Mouse (Mus musculus) embryonic facial prominence, embryonic 13.5 days (tissue): Measurements from ENCODE around the gene Alkbh8. TPM values are rescaled to one million over a fixed set of nuclear protein-coding genes. Genes with fewer than 3 reads are reported as not detected.
A peak's percentile ranks its signal among the peaks of the same experiment; 100 is the strongest.
"Not testable (repeated sequence)": the region's sequence is repeated elsewhere in the genome, so short reads cannot be mapped to it uniquely, and the experiment has no call there.

Source experiments
- ATAC-seq: fragments of 200-750 bp; cut with Nextera tagmentation; 2 replicates; pipeline ENCODE4 v1.8.0; 2017; ENCODE audit warnings: low read depth; ENCODE audit not compliant: insufficient number of reproducible peaks, insufficient read depth, low FRiP score, low TSS enrichment
- H3K27ac ChIP-seq: fragments of 300-500 bp; sonication (generic); 2 replicates; pipeline ENCODE4 v1.5.1; 2015; ENCODE audit warnings: moderate library complexity, mild to moderate bottlenecking, inconsistent platforms
- H3K27me3 ChIP-seq: fragments of 300-500 bp; sonication (generic); 2 replicates; pipeline ENCODE4 v1.6.1; 2015; ENCODE audit warnings: mild to moderate bottlenecking, inconsistent platforms
- H3K36me3 ChIP-seq: fragments of 300-500 bp; sonication (generic); 2 replicates; pipeline ENCODE4 v1.6.1; 2015; ENCODE audit warnings: mild to moderate bottlenecking, inconsistent platforms
- H3K4me1 ChIP-seq: fragments of 300-500 bp; sonication (generic); 2 replicates; pipeline ENCODE4 v1.6.1; 2015; ENCODE audit warnings: inconsistent platforms
- H3K4me2 ChIP-seq: fragments of 300-500 bp; sonication (generic); 2 replicates; pipeline ENCODE4 v1.6.1; 2015; ENCODE audit warnings: moderate library complexity, mild to moderate bottlenecking, inconsistent platforms
- H3K4me3 ChIP-seq: fragments of 300-500 bp; sonication (generic); 2 replicates; pipeline ENCODE4 v1.5.1; 2015; ENCODE audit warnings: mild to moderate bottlenecking, inconsistent platforms
- H3K9ac ChIP-seq: fragments of 300-500 bp; sonication (generic); 2 replicates; pipeline ENCODE4 v1.6.1; 2015; ENCODE audit warnings: mild to moderate bottlenecking, inconsistent platforms
- H3K9me3 ChIP-seq: fragments of 300-500 bp; sonication (generic); 2 replicates; pipeline ENCODE4 v1.6.1; 2016; ENCODE audit warnings: inconsistent platforms
- WGBS: fragments of 180-500 bp; shearing (Covaris S2); methylation state at CpG from one replicate; pipeline ENCODE4 v1.1.7; 2015; ENCODE audit warnings: mixed read lengths; 5-methylcytosine and 5-hydroxymethylcytosine counted together
- polyA plus RNA-seq: library from polyadenylated mRNA; unstranded; fragments of >200 nt; fragmentation: Nextera tagmentation; extraction: Ambion mirVana; gene quantifications from 2 replicates; pipeline ENCODE4 v1.2.1, GENCODE M21; 2015

Alkbh8 gene
- polyA plus RNA-seq: 36.6 and 37.1 TPM in 2 replicates

GRCm38 (mm10) chr9:3334962-3335767 lies at the start of gene Alkbh8:
Gene Alkbh8, plus strand, starts transcription at chr9:3335140.
- WGBS: 3% methylated on average over 20 of the region's 20 CpGs
- Histone ChIP-seq H3K27ac (peak within 1 kb of the TSS; percentile 53), H3K4me3 (peak within 1 kb of the TSS; percentile 77), H3K36me3 (peaks cover 14% of the 10 kb centered on the region), H3K9ac (peak within 1 kb of the TSS; percentile 84), H3K9me3 (no peaks in the 10 kb centered on the region), H3K4me2 (peak within 1 kb of the TSS; percentile 62), H3K4me1 (peaks cover 4% of the 10 kb centered on the region; the same call in 1 of the 2 replicates), H3K27me3 (no peaks in the 10 kb centered on the region)
- peak; percentile 94 for ATAC-seq

DNA sequence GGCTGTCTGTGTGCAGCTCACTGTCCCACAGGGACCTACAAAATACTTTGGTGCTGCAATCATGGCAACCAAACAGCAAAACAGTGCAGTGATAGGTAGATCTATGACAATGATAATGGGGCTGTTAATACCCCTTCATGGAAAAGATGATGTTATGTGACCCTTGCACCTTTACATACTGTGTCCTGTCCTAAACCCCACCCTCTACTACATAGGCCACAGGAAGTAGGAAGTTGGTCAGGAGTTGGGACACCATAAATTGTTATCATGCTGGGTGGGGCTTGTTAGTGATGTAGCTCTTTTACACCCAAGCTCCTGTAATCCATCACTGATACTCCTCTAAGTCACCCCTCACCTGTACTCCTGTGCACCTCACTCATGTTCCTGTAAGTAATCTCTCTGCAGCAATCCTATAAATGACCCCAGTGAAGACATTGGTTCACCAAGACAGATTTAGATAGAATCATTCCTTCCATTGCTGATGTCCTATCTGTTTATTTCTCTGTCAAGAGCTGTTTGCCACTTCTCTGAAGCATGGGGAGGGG lies 25.6 kb upstream of the Alkbh8 start:
- no peaks in the 10 kb centered on the region for H3K4me1 ChIP-seq
- H3K9ac ChIP-seq: no peak overlapping the region
- H3K27me3 ChIP-seq: no peaks in the 10 kb centered on the region
- 0 out of 2 replicates have a peak, but pooled peaks have one; percentile 62 for ATAC-seq
- no peaks in the 10 kb centered on the region for H3K36me3 ChIP-seq
- H3K4me3 ChIP-seq: no peak overlapping the region
- no peaks in the 10 kb centered on the region for H3K9me3 ChIP-seq
- H3K4me2 ChIP-seq: no peak overlapping the region
- no peak overlapping the region for H3K27ac ChIP-seq

DNA sequence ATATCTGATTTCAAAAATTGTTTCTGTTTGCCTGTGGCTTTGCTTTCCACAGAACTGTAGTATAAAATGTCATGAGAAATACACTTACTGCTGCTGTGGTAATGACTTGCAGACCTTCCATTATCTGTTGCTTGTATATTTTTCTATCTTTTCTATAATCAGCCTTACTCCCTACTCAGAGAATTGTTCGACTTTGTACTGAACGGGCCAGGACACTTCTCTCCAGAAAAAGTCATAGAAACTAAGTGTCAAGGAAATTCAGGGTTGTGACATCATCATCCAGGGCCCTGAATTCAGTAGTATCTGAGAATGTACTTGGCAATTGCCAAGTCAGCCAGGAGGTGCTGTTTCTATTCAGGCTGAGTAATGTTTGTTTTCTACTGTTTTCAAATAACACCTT lies 24.9 kb upstream of the Alkbh8 start:
- H3K9ac ChIP-seq: no peak overlapping the region
- H3K36me3 ChIP-seq: no peaks in the 10 kb centered on the region
- no peak overlapping the region for H3K4me2 ChIP-seq
- WGBS: 71% methylated on average over 2 of the region's 2 CpGs
- no peaks in the 10 kb centered on the region for H3K9me3 ChIP-seq
- no peak overlapping the region for H3K4me3 ChIP-seq
- H3K27ac ChIP-seq: no peak overlapping the region
- no peaks in the 10 kb centered on the region for H3K4me1 ChIP-seq
- no peaks in the 10 kb centered on the region for H3K27me3 ChIP-seq
- 0 out of 2 replicates have a peak, but pooled peaks have one; percentile 11 for ATAC-seq

DNA sequence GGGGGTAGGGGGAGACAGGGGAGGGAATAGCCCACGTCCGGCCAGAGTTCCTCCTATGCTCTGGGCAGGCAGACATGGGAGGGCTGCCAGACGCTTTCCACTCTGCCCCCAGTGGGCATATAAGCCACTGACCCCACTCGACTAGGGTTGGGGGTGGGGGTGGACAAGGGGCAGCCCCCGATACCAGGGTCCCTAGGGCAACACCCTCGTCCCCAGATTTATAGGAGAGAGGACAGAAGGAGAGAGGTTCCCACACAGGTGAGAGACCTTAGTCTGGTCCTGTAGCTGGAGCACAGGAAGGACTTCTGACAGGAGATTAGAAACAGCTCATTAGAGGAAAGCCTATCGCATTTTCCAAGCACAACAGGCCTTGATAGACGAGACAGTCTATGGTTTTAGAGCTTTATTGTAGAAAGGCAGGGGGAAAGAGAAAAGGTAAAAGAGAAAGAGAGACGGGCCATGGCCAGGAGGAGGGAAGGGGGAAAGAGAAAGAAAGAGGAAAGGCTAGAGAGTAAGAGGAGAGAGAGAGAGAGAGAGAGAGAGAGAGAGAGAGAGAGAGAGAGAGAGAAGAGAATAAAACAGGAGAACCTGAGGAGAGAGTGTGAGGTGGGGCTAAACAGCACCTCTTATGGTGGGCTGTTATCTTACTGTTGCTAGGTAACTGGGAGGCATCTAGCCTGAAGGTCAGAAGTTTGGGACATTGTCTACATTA lies 7.4 kb upstream of the Alkbh8 start:
- H3K9ac ChIP-seq, ATAC-seq, H3K27me3 ChIP-seq, H3K4me2 ChIP-seq, H3K36me3 ChIP-seq, H3K4me1 ChIP-seq, H3K9me3 ChIP-seq, H3K27ac ChIP-seq, H3K4me3 ChIP-seq: not testable (repeated sequence)
- WGBS: 64% methylated on average over 9 of the region's 9 CpGs

- ATAC-seq: no peak
- WGBS: 68% methylated on average over 3 of the region's 3 CpGs
- H3K9ac ChIP-seq: no peak overlapping the region
- no peaks in the 10 kb centered on the region for H3K4me1 ChIP-seq
- H3K27me3 ChIP-seq: no peaks in the 10 kb centered on the region
- no peak overlapping the region for H3K4me3 ChIP-seq
- H3K36me3 ChIP-seq: no peaks in the 10 kb centered on the region
- H3K4me2 ChIP-seq: no peak overlapping the region
- no peaks in the 10 kb centered on the region for H3K9me3 ChIP-seq
- no peak overlapping the region for H3K27ac ChIP-seq
Observed at GRCm38 (mm10) chr9:3328054-3328595, 6.8 kb upstream of the Alkbh8 start.

- Histone ChIP-seq H3K4me1 (no peaks in the 10 kb centered on the region), H3K4me3 (no peak overlapping the region), H3K27ac (no peak overlapping the region), H3K9me3 (no peaks in the 10 kb centered on the region), H3K9ac (no peak overlapping the region), H3K4me2 (no peak overlapping the region), H3K27me3 (no peaks in the 10 kb centered on the region), H3K36me3 (no peaks in the 10 kb centered on the region)
- no peak for ATAC-seq
Observed at GRCm38 (mm10) chr9:3330319-3330718, 4.6 kb upstream of the Alkbh8 start.

DNA sequence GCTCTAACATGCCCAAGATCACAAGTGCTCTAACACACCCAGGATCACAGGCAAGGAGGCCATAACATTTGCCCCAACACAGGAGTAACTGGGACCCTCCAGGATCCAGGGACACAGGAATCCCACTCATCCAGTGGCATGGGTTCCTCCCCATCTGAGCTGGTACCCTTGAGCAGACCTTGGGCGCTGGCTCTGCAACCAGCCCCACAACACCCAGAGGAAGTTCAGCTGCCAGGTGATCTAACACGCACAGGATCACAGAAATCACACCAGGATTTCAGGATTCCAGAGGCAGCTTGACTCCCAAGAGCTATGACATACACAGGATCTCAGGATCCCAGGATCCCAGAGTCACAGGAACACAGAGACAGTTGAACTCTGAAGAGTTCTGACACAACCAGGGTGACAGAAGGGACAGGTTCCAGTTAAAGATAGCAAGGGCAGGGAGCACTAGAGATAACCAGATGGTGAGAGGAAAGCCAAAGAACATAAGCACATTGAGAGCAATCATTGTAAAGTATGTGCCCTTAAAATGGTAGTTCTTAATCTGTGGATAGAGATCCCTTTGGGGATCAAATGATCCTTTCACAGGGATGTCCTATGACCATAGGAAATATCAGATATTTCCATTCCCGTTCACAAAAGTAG lies 4.1 kb upstream of the Alkbh8 start:
- no peak for ATAC-seq
- H3K36me3 ChIP-seq: no peaks in the 10 kb centered on the region
- no peak overlapping the region for H3K9ac ChIP-seq
- no peaks in the 10 kb centered on the region for H3K4me1 ChIP-seq
- no peak overlapping the region for H3K27ac ChIP-seq
- H3K4me2 ChIP-seq: no peak overlapping the region
- 77% methylated on average over 3 of the region's 3 CpGs for WGBS
- H3K9me3 ChIP-seq: no peaks in the 10 kb centered on the region
- H3K27me3 ChIP-seq: no peaks in the 10 kb centered on the region
- H3K4me3 ChIP-seq: no peak overlapping the region

GRCm38 (mm10) chr9:3336661-3337060 lies 1.7 kb downstream of the Alkbh8 start:
- Histone ChIP-seq H3K9ac (no peak overlapping the region), H3K27ac (no peak overlapping the region), H3K4me3 (no peak overlapping the region; the same call in 1 of the 2 replicates), H3K27me3 (no peaks in the 10 kb centered on the region), H3K4me1 (peaks cover 4% of the 10 kb centered on the region; the same call in 1 of the 2 replicates), H3K4me2 (peak overlapping the region; percentile 62), H3K9me3 (no peaks in the 10 kb centered on the region), H3K36me3 (peaks cover 22% of the 10 kb centered on the region)
- 96% methylated on average over 3 of the region's 3 CpGs for WGBS
- no peak for ATAC-seq

DNA sequence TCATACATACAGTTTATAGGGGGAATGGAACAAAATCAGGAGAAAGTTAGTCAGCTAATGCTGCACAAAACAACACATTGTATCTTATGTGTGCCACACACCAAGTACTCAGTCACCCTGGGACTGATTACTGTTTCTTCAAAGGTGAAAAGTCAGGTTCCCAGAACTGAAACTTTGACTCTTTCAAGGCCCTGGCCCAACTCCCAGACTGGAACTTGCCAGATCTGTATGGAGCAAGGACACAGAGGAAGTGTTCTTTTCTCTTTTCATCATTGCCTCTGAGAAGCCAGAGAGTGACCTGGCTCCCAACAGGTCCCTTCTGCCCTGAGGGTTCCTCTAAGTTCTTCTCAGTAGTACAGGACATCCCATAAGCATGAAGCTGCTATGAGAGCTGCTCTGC lies 10.2 kb downstream of the Alkbh8 start:
- Histone ChIP-seq H3K36me3 (peaks cover 58% of the 10 kb centered on the region), H3K9me3 (no peaks in the 10 kb centered on the region), H3K4me2 (no peak overlapping the region), H3K27me3 (no peaks in the 10 kb centered on the region), H3K27ac (no peak overlapping the region), H3K9ac (no peak overlapping the region), H3K4me1 (no peaks in the 10 kb centered on the region), H3K4me3 (no peak overlapping the region)
- no peak for ATAC-seq

- no peak overlapping the region for H3K9ac ChIP-seq
- no peaks in the 10 kb centered on the region for H3K9me3 ChIP-seq
- ATAC-seq: no peak
- H3K4me2 ChIP-seq: no peak overlapping the region
- H3K27ac ChIP-seq: no peak overlapping the region
- peaks cover 61% of the 10 kb centered on the region for H3K36me3 ChIP-seq
- whole genome bisulfite sequencing: 77% methylated on average over 1 of the region's 1 CpGs
- H3K27me3 ChIP-seq: no peaks in the 10 kb centered on the region
- no peak overlapping the region for H3K4me3 ChIP-seq
- H3K4me1 ChIP-seq: no peaks in the 10 kb centered on the region
Observed at GRCm38 (mm10) chr9:3345967-3346366, 11.0 kb downstream of the Alkbh8 start.

GRCm38 (mm10) chr9:3350056-3350455 lies 15.1 kb downstream of the Alkbh8 start:
- Histone ChIP-seq H3K27me3 (no peaks in the 10 kb centered on the region), H3K36me3 (peaks cover 55% of the 10 kb centered on the region), H3K4me3 (no peak overlapping the region), H3K4me1 (no peaks in the 10 kb centered on the region), H3K9me3 (no peaks in the 10 kb centered on the region), H3K9ac (no peak overlapping the region), H3K27ac (no peak overlapping the region), H3K4me2 (no peak overlapping the region)
- WGBS: 65% methylated on average over 1 of the region's 1 CpGs
- ATAC-seq: no peak
